Mouse (Mus musculus) MEL (cell line): ENCODE measurements at regions not wholly inside any gene's neighbourhood (a gene's known extent, or its start where the extent isn't known, plus 50 kb on each side); places are given as distances from the start of the nearest gene placed in this dataset.
A peak's percentile ranks its signal among the peaks of the same experiment; 100 is the strongest.

Experiments
- DNase-seq: peaks from one replicate; pipeline ENCODE4 v3.0.0; 2011; ENCODE audit warnings: low read depth, low spot score
- H3K27ac ChIP-seq: 2 replicates; pipeline ENCODE4 v1.5.1; 2012; ENCODE audit warnings: low read depth, mild to moderate bottlenecking, control low read depth, low read length, moderate library complexity; ENCODE audit not compliant: control insufficient read depth
- H3K27me3 ChIP-seq, 2 experiments: fragments of 150-350 bp in 1 of 2; sonication (generic) in 1 of 2; 2 replicates each; pipeline ENCODE4 v1.6.1; 2012; ENCODE audit warnings: low read length in 2 of 2, mild to moderate bottlenecking in 2 of 2, improper control_type of control experiment in 1 of 2, moderate library complexity in 1 of 2; ENCODE audit not compliant: insufficient read depth in 2 of 2, control insufficient read depth in 1 of 2
- H3K36me3 ChIP-seq, 2 experiments: 2 replicates each; pipeline ENCODE4 v1.6.1; 2012 to 2014; ENCODE audit warnings: low read length in 2 of 2, improper control_type of control experiment in 1 of 2, inconsistent platforms in 1 of 2, mild to moderate bottlenecking in 1 of 2; ENCODE audit not compliant: insufficient read depth in 2 of 2, control insufficient read depth in 1 of 2
- H3K4me1 ChIP-seq, 2 experiments: fragments of 150-350 bp in 1 of 2; sonication (generic) in 1 of 2; 2 replicates each; pipeline ENCODE4 v1.6.1; 2012; ENCODE audit warnings: low read length in 2 of 2, improper control_type of control experiment in 1 of 2, mild to moderate bottlenecking in 1 of 2; ENCODE audit not compliant: insufficient read depth in 2 of 2, control insufficient read depth in 1 of 2
- H3K4me3 ChIP-seq, 2 experiments: fragments of 150-350 bp in 1 of 2; sonication (generic) in 1 of 2; 2 replicates each; pipeline ENCODE4 v1.5.1; 2012; ENCODE audit warnings: low read depth in 2 of 2, low read length in 2 of 2, mild to moderate bottlenecking in 2 of 2, moderate library complexity in 2 of 2, control low read depth in 1 of 2, improper control_type of control experiment in 1 of 2; ENCODE audit not compliant: control insufficient read depth in 1 of 2, insufficient read depth in 1 of 2
- H3K79me2 ChIP-seq: 2 replicates; pipeline ENCODE4 v1.6.1; 2012; ENCODE audit warnings: mild to moderate bottlenecking, low read length, moderate library complexity; ENCODE audit not compliant: control insufficient read depth, poor library complexity, insufficient read depth
- H3K9ac ChIP-seq: 2 replicates; pipeline ENCODE4 v1.6.1; 2012; ENCODE audit warnings: low read depth, mild to moderate bottlenecking, control low read depth, low read length, moderate library complexity; ENCODE audit not compliant: control insufficient read depth, poor library complexity, severe bottlenecking
- H3K9me3 ChIP-seq: fragments of 150-350 bp; sonication (generic); replicated peaks from 2 replicates; pipeline ENCODE4 v1.6.1; 2012; ENCODE audit warnings: mild to moderate bottlenecking, low read length, improper control_type of control experiment, moderate library complexity; ENCODE audit not compliant: insufficient read depth
- BHLHE40 ChIP-seq: IDR thresholded peaks from 2 replicates; pipeline ENCODE4 v1.6.1; 2012; ENCODE audit warnings: low read depth, mild to moderate bottlenecking, inconsistent platforms, low read length, improper control_type of control experiment, borderline replicate concordance
- CHD2 ChIP-seq: IDR thresholded peaks from 2 replicates; pipeline ENCODE4 v1.6.1; 2011; ENCODE audit warnings: low read length, improper control_type of control experiment
- CTCF ChIP-seq, 3 experiments: IDR thresholded peaks in 2 of 3; conservative IDR thresholded peaks in 1 of 3; 2 replicates each; pipeline ENCODE4 v1.5.1; 2011 to 2012; ENCODE audit warnings: low read length in 3 of 3, low read depth in 2 of 3, mild to moderate bottlenecking in 2 of 3, improper control_type of control experiment in 1 of 3, inconsistent platforms in 1 of 3, mixed read lengths in 1 of 3, moderate library complexity in 1 of 3; ENCODE audit not compliant: control insufficient read depth in 1 of 3, insufficient read depth in 1 of 3, poor library complexity in 1 of 3, severe bottlenecking in 1 of 3
- E2F4 ChIP-seq: IDR thresholded peaks from 2 replicates; pipeline ENCODE4 v1.6.1; 2011; ENCODE audit warnings: low read depth, low read length, improper control_type of control experiment, borderline replicate concordance
- JUND ChIP-seq: IDR thresholded peaks from 2 replicates; pipeline ENCODE4 v1.6.1; 2011; ENCODE audit warnings: low read depth, mild to moderate bottlenecking, improper control_type of control experiment, low read length
- KAT2A ChIP-seq: conservative IDR thresholded peaks from 2 replicates; pipeline ENCODE4 v1.6.1; 2012; ENCODE audit warnings: low read depth, low read length, improper control_type of control experiment, inconsistent platforms
- MAFK ChIP-seq: IDR thresholded peaks from 2 replicates; pipeline ENCODE4 v1.6.1; 2011; ENCODE audit warnings: low read depth, mild to moderate bottlenecking, low read length, improper control_type of control experiment, borderline replicate concordance
- MAZ ChIP-seq: IDR thresholded peaks from 2 replicates; pipeline ENCODE4 v1.6.1; 2012; ENCODE audit warnings: low read depth, mild to moderate bottlenecking, inconsistent platforms, low read length, improper control_type of control experiment
- MEF2A ChIP-seq: IDR thresholded peaks from 2 replicates; pipeline ENCODE4 v1.6.1; 2014; ENCODE audit warnings: low read depth, mild to moderate bottlenecking, inconsistent platforms, low read length, improper control_type of control experiment; ENCODE audit not compliant: poor library complexity, insufficient replicate concordance, severe bottlenecking; ENCODE audit errors: extremely low read depth
- MYC ChIP-seq: IDR thresholded peaks from 2 replicates; pipeline ENCODE4 v1.6.1; 2011; ENCODE audit warnings: low read depth, mild to moderate bottlenecking, low read length, improper control_type of control experiment, moderate library complexity
- POLR2AphosphoS5 ChIP-seq: IDR thresholded peaks from 2 replicates; pipeline ENCODE4 v1.6.1; 2012; ENCODE audit warnings: low read depth, borderline replicate concordance, mild to moderate bottlenecking, inconsistent platforms, low read length, moderate library complexity, mixed read lengths
- RAD21 ChIP-seq: IDR thresholded peaks from 2 replicates; pipeline ENCODE4 v1.6.1; 2011; ENCODE audit warnings: mild to moderate bottlenecking, low read depth, low read length, improper control_type of control experiment
- TBP ChIP-seq: IDR thresholded peaks from 2 replicates; pipeline ENCODE4 v1.8.0; 2011; ENCODE audit warnings: low read depth, low read length, improper control_type of control experiment
- TCF12 ChIP-seq: IDR thresholded peaks from 2 replicates; pipeline ENCODE4 v1.6.1; 2014; ENCODE audit warnings: low read depth, mild to moderate bottlenecking, inconsistent platforms, low read length, improper control_type of control experiment, moderate library complexity
- UBTF ChIP-seq: IDR thresholded peaks from 2 replicates; pipeline ENCODE4 v1.6.1; 2012; ENCODE audit warnings: low read depth, mild to moderate bottlenecking, inconsistent platforms, low read length, improper control_type of control experiment, moderate library complexity, borderline replicate concordance; ENCODE audit not compliant: insufficient read depth
- USF2 ChIP-seq, 2 experiments: IDR thresholded peaks; 2 replicates each; pipeline ENCODE4 v1.6.1; 2011 to 2012; ENCODE audit warnings: improper control_type of control experiment in 2 of 2, low read length in 2 of 2, borderline replicate concordance in 1 of 2, inconsistent platforms in 1 of 2, low read depth in 1 of 2, mild to moderate bottlenecking in 1 of 2; ENCODE audit not compliant: insufficient read depth in 1 of 2
- ZMIZ1 ChIP-seq: IDR thresholded peaks from 2 replicates; pipeline ENCODE4 v1.6.1; 2012; ENCODE audit warnings: low read depth, mild to moderate bottlenecking, inconsistent platforms, low read length, improper control_type of control experiment, moderate library complexity

DNA sequence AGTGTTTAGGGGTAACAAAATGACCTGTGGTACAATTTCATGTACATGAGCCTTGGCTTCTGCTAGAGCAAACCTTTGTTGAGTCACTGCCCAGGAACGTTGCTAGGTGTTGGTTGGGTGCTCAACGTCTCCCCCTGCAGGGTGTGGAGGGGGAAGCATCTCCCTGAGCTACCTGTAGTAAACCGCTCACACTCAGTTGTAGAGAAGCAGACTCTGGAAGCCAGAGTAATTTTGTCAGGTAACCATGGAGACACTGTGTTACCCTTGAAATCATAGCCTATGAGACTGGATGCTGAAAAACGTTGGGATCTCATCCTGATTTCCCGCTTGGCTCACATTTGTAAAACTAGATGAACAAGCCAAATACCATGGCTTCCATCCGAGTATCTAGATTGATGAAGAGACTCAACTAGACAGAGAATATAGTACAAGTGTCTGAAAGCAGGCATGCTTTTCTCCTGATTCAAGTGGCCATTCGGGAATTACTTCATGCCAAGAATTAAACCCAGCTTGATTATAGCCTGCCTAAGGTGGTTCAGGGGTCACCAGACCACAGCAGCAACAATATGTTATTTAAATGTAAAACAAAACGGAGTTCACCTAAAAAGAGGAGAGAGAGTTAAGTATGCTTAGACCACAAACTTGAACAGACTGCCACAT, 63.7 kb upstream of the Ctla4 start:
- Histone ChIP-seq H3K9ac (no peak overlapping the region), H3K4me3 (no peak overlapping the region), H3K36me3 (no peaks in the 10 kb centered on the region), H3K9me3 (no peaks in the 10 kb centered on the region)
- DNase-seq = peak; percentile 6
- TF ChIP-seq CTCF (IDR thresholded peaks at IDR 0.05 in 2 of 3, conservative IDR thresholded peaks at IDR 0.05 in 1 of 3; ENCODE audit: control insufficient read depth in 1 of 3, insufficient read depth in 1 of 3, low read depth in 2 of 3, low read length in 3 of 3, poor library complexity in 1 of 3, severe bottlenecking in 1 of 3) (peak; percentile 25 to 28 (median 26); a peak in 5 of 6 replicates), TBP (no peak)
- TF ChIP-seq, all 39 proteins: peak for 1
- Histone ChIP-seq H3K27ac (no peak overlapping the region), H3K4me1 (no peaks in the 10 kb centered on the region), H3K27me3 (no peaks in the 10 kb centered on the region), H3K79me2 (no peaks in the 10 kb centered on the region)

DNA sequence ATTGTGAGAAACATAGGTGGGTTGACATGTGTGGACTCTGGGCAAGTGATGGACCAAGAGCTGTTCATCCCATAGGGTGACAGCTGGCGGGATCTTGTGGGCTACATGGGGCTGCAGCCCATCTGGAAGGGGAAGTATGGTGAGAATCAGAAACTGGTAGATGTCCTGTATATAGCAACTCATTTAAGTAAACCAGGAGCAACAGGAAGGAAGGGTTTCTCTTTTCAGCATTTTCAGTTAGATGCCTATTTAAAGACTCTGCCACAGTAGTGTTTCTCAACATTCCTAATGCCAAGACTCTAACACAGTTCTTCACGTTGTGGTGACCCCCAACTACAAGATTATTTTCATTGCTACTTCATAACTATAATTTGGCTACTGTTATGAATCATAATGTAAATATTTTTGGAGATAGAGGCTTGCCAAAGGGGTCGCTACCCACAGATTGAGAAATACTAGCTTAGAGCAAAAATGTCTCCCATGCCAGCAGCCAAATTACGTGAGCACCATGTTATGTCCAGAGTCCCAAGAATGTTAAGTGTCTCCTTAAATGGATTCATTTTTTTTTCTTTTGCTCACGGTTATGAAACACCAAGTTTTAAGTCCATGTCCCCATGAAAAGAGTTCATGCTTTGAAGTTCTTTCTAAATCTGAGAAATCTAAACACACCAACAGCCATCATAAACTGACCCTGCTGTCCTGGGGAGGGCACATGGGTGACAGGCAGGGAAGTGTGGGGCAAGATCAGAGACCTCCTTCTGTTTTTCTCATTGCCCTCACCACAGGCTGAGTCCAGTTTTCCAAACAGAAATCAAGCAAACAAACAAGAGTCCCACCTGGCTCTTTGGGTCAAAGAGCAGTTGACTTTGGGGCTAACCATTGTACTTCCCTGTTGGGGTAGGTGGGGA, 62.3 kb upstream of the Ctla4 start:
- Histone ChIP-seq H3K27ac (no peak overlapping the region), H3K9me3 (no peaks in the 10 kb centered on the region)

More for the DNA sequence above, 62.3 kb upstream of the Ctla4 start:
- H3K9ac ChIP-seq = no peak overlapping the region
- TF ChIP-seq BHLHE40 (no peak), JUND (no peak), MYC (no peak), E2F4 (no peak), RAD21 (no peak), TBP (no peak), MAZ (no peak), UBTF (no peak), CTCF (IDR thresholded peaks at IDR 0.05 in 2 of 3, conservative IDR thresholded peaks at IDR 0.05 in 1 of 3; ENCODE audit: control insufficient read depth in 1 of 3, insufficient read depth in 1 of 3, low read depth in 2 of 3, low read length in 3 of 3, poor library complexity in 1 of 3, severe bottlenecking in 1 of 3) (no peak), CHD2 (no peak), MEF2A (no peak), TCF12 (no peak), ZMIZ1 (no peak), KAT2A (no peak), POLR2AphosphoS5 (no peak), USF2 (IDR thresholded peaks at IDR 0.05; ENCODE audit: borderline replicate concordance in 1 of 2, insufficient read depth in 1 of 2, low read depth in 1 of 2, low read length in 2 of 2) (no peak), MAFK (no peak)
- TF ChIP-seq, all 39 proteins: peak for 0
- no peaks in the 10 kb centered on the region for H3K79me2 ChIP-seq
- H3K36me3 ChIP-seq = no peaks in the 10 kb centered on the region
- H3K4me3 ChIP-seq = no peak overlapping the region
- DNase-seq = no peak
- H3K4me1 ChIP-seq = no peaks in the 10 kb centered on the region
- H3K27me3 ChIP-seq = no peaks in the 10 kb centered on the region
